Mouse (Mus musculus) heart, embryonic 14.5 days (tissue): Measurements from ENCODE around the gene Ifngr1. TPM values are rescaled to one million over a fixed set of nuclear protein-coding genes. Genes with fewer than 3 reads are reported as not detected.
A peak's percentile ranks its signal among the peaks of the same experiment; 100 is the strongest.

ENCODE experiments used
- ATAC-seq: fragments of 200-750 bp; cut with Nextera tagmentation; 2 replicates; pipeline ENCODE4 v1.8.0; 2017; ENCODE audit warnings: low read depth, moderate TSS enrichment; ENCODE audit not compliant: insufficient number of reproducible peaks, insufficient read depth, low FRiP score
- H3K27ac ChIP-seq, 2 experiments: fragments of 200-500 bp in 1 of 2; fragments of 300-500 bp in 1 of 2; sonication (generic) in 1 of 2; replicated peaks in 1 of 2; 2 replicates each; pipeline ENCODE4 v1.5.1; 2012 to 2014; ENCODE audit warnings: low read depth in 2 of 2, low read length in 2 of 2, control low read depth in 1 of 2, mild to moderate bottlenecking in 1 of 2, mixed read lengths in 1 of 2; ENCODE audit not compliant: control insufficient read depth in 1 of 2, insufficient read depth in 1 of 2
- H3K27me3 ChIP-seq: fragments of 300-500 bp; sonication (generic); 2 replicates; pipeline ENCODE4 v1.6.1; 2014; ENCODE audit warnings: mild to moderate bottlenecking, low read length, control low read depth; ENCODE audit not compliant: control insufficient read depth, insufficient read depth
- H3K36me3 ChIP-seq: fragments of 300-500 bp; sonication (generic); 2 replicates; pipeline ENCODE4 v1.6.1; 2014; ENCODE audit warnings: mild to moderate bottlenecking, control low read depth, low read length, mixed read lengths; ENCODE audit not compliant: control insufficient read depth, insufficient read depth
- H3K4me1 ChIP-seq, 2 experiments: fragments of 200-500 bp in 1 of 2; fragments of 300-500 bp in 1 of 2; sonication (generic) in 1 of 2; 2 replicates each; pipeline ENCODE4 v1.6.1; 2012 to 2014; ENCODE audit warnings: low read length in 2 of 2, control low read depth in 1 of 2, mixed read lengths in 1 of 2; ENCODE audit not compliant: control insufficient read depth in 2 of 2, insufficient read depth in 2 of 2
- H3K4me2 ChIP-seq: fragments of 300-500 bp; sonication (generic); 2 replicates; pipeline ENCODE4 v1.6.1; 2014; ENCODE audit warnings: mild to moderate bottlenecking, low read length
- H3K4me3 ChIP-seq, 2 experiments: fragments of 200-500 bp in 1 of 2; fragments of 300-500 bp in 1 of 2; sonication (generic) in 1 of 2; 2 replicates each; pipeline ENCODE4 v1.5.1; 2012 to 2014; ENCODE audit warnings: low read length in 2 of 2, mild to moderate bottlenecking in 2 of 2, control low read depth in 1 of 2, low read depth in 1 of 2, moderate library complexity in 1 of 2; ENCODE audit not compliant: control insufficient read depth in 1 of 2, insufficient read depth in 1 of 2
- H3K9ac ChIP-seq: fragments of 300-500 bp; sonication (generic); 2 replicates; pipeline ENCODE4 v1.6.1; 2014; ENCODE audit warnings: mild to moderate bottlenecking, low read length
- H3K9me3 ChIP-seq: fragments of 300-500 bp; sonication (generic); 2 replicates; pipeline ENCODE4 v1.6.1; 2016; ENCODE audit warnings: low read length, control low read depth; ENCODE audit not compliant: control insufficient read depth
- WGBS: fragments of 180-500 bp; shearing (Covaris S2); extraction: QIAGEN DNeasy Blood & Tissue Kit; methylation state at CpG from one replicate; pipeline ENCODE4 v1.1.7; 2014; 5-methylcytosine and 5-hydroxymethylcytosine counted together
- polyA plus RNA-seq: library from polyadenylated mRNA; unstranded; fragments of >200 nt; fragmentation: Nextera tagmentation; extraction: Ambion mirVana; gene quantifications from 2 replicates; pipeline ENCODE4 v1.2.1, GENCODE M21; 2014

Gene Ifngr1
- polyA plus RNA-seq, 1 experiment from 2014 or later: 42.2 TPM

DNA sequence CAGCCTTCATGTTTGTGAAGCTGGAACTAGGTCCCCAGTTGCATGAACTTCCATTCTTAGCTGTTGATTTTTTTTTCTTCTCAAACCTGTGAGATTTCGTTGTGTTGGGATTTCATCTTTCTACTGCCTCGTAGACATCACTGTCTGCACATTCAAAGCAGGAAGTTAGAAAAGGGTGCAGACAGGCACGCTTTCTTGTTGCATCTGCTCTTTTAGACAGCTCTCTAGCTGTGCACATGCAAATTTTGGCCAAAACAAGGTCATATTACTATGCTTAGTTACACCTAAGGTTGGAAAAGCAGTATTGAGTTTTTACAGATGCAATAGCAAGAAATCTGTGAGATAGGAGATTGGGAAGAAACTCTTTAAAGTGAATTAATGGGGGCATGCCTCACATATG, 4.5 kb upstream of the Ifngr1 start:
- Histone ChIP-seq H3K27ac (no peak overlapping the region), H3K4me1 (peaks cover 2 to 9% of the 10 kb centered on the region in 2 experiments; a peak in 3 of 4 replicates), H3K4me2 (no peak overlapping the region), H3K4me3 (no peak overlapping the region), H3K9ac (no peak overlapping the region), H3K27me3 (no peaks in the 10 kb centered on the region), H3K36me3 (no peaks in the 10 kb centered on the region), H3K9me3 (no peaks in the 10 kb centered on the region)
- WGBS: 75% methylated on average over 3 of the region's 3 CpGs
- no peak for ATAC-seq

DNA sequence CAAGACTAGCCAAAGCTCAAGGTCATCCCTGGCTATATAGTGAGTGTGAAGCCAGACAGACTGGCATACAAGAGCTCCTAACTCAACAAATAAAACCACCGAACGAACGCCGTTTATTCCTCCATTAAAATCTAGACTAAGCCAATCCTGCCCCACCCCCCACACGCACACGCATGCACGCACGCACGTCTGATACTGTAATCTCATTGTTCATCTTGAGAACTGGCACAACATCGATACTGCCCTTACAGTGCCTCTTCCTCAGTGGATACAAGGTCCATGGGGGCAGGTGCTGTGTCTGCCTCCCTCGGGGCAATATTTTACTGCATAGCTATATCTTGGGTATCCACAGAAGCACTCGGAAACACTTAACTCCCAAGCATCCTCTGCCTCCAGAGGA, 2.1 kb upstream of the Ifngr1 start:
- H3K9me3 ChIP-seq: no peaks in the 10 kb centered on the region
- no peaks in the 10 kb centered on the region for H3K36me3 ChIP-seq
- H3K9ac ChIP-seq: no peak overlapping the region
- no peak overlapping the region for H3K4me3 ChIP-seq
- H3K27ac ChIP-seq: no peak overlapping the region
- H3K4me2 ChIP-seq: no peak overlapping the region
- 88% methylated on average over 12 of the region's 12 CpGs for WGBS
- H3K27me3 ChIP-seq: no peaks in the 10 kb centered on the region
- no peak for ATAC-seq
- peaks cover 5 to 23% of the 10 kb centered on the region in 2 experiments; a peak in 3 of 4 replicates for H3K4me1 ChIP-seq

GRCm38 (mm10) chr10:19591286-19591640, 486 bp upstream of the Ifngr1 start:
- H3K9me3 ChIP-seq: no peaks in the 10 kb centered on the region
- no peak; the same call in 1 of the 2 replicates for ATAC-seq
- peak overlapping the region; percentile 80 to 82 for H3K4me3 ChIP-seq
- H3K4me2 ChIP-seq: peak overlapping the region; percentile 82
- peak overlapping the region; percentile 40 to 92; a peak in 3 of 4 replicates for H3K27ac ChIP-seq
- no peaks in the 10 kb centered on the region for H3K27me3 ChIP-seq
- H3K4me1 ChIP-seq: peaks cover 5 to 23% of the 10 kb centered on the region in 2 experiments; a peak in 3 of 4 replicates
- peak overlapping the region; percentile 30; the same call in 1 of the 2 replicates for H3K9ac ChIP-seq
- peaks cover 3% of the 10 kb centered on the region; the same call in 1 of the 2 replicates for H3K36me3 ChIP-seq
- 29% methylated on average over 6 of the region's 6 CpGs for WGBS

GRCm38 (mm10) chr10:19592556-19592955, 807 bp downstream of the Ifngr1 start:
- Histone ChIP-seq H3K27me3 (no peaks in the 10 kb centered on the region), H3K4me2 (peak overlapping the region; percentile 82), H3K36me3 (peaks cover 3% of the 10 kb centered on the region; the same call in 1 of the 2 replicates), H3K4me3 (peak overlapping the region; percentile 80 to 82), H3K27ac (peak overlapping the region in 1 of 2 experiments; percentile 92; a peak in 2 of 4 replicates), H3K9ac (peak overlapping the region; percentile 92), H3K9me3 (no peaks in the 10 kb centered on the region), H3K4me1 (peaks cover 5 to 27% of the 10 kb centered on the region in 2 experiments; a peak in 3 of 4 replicates)
- ATAC-seq: no peak
- WGBS: 7% methylated on average over 3 of the region's 3 CpGs

- peaks cover 5 to 27% of the 10 kb centered on the region in 2 experiments; a peak in 3 of 4 replicates for H3K4me1 ChIP-seq
- peaks cover 9% of the 10 kb centered on the region for H3K36me3 ChIP-seq
- no peak overlapping the region; a peak in 1 of 4 replicates for H3K4me3 ChIP-seq
- H3K4me2 ChIP-seq: peak overlapping the region; percentile 82
- 75% methylated on average over 3 of the region's 3 CpGs for WGBS
- peak overlapping the region; percentile 25; the same call in 1 of the 2 replicates for H3K9ac ChIP-seq
- H3K27me3 ChIP-seq: no peaks in the 10 kb centered on the region
- no peak for ATAC-seq
- no peaks in the 10 kb centered on the region for H3K9me3 ChIP-seq
- no peak overlapping the region for H3K27ac ChIP-seq
Measured at GRCm38 (mm10) chr10:19593296-19593695, 1.5 kb downstream of the Ifngr1 start.

- no peak overlapping the region for H3K9ac ChIP-seq
- no peak for ATAC-seq
- no peak overlapping the region for H3K27ac ChIP-seq
- H3K4me2 ChIP-seq: peak overlapping the region; percentile 82
- H3K4me1 ChIP-seq: peaks cover 5 to 27% of the 10 kb centered on the region in 2 experiments; a peak in 3 of 4 replicates
- no peaks in the 10 kb centered on the region for H3K9me3 ChIP-seq
- H3K4me3 ChIP-seq: no peak overlapping the region
- peaks cover 20% of the 10 kb centered on the region for H3K36me3 ChIP-seq
- H3K27me3 ChIP-seq: no peaks in the 10 kb centered on the region
- 85% methylated on average over 3 of the region's 3 CpGs for WGBS
Measured at GRCm38 (mm10) chr10:19594201-19594905, 2.6 kb downstream of the Ifngr1 start.

DNA sequence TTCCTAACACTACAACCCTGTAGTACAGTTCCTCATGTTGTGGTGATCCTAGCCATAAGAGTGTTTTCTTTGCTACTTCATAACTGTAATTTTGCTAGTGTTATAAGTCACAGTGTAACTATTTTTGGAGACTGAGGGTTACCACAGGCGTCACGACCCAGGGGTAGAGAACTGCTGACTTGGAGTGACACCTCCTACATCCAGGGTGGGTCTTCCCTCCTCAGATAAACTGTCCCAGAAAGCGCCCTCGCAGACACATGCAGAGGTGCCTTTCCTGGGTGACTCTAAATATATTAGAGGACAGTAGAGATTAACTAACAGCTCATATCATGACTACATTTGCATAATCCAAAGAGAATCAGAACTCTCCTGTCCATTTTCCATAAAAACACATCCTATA, 5.1 kb downstream of the Ifngr1 start:
- Histone ChIP-seq H3K4me3 (no peak overlapping the region), H3K36me3 (peaks cover 37% of the 10 kb centered on the region), H3K27ac (no peak overlapping the region), H3K27me3 (no peaks in the 10 kb centered on the region), H3K4me1 (peaks cover 3 to 22% of the 10 kb centered on the region in 2 experiments; a peak in 2 of 4 replicates), H3K9ac (no peak overlapping the region; the same call in 1 of the 2 replicates), H3K9me3 (no peaks in the 10 kb centered on the region), H3K4me2 (no peak overlapping the region)
- 54% methylated on average over 4 of the region's 4 CpGs for WGBS
- no peak for ATAC-seq
